Mouse (Mus musculus): Measurements from ENCODE around the gene 2610001J05Rik. TPM values are rescaled to one million over a fixed set of nuclear protein-coding genes. Genes with fewer than 3 reads are reported as not detected.
A peak's percentile ranks its signal among the peaks of the same experiment; 100 is the strongest.
"Not testable (repeated sequence)": the region's sequence is repeated elsewhere in the genome, so short reads cannot be mapped to it uniquely, and the experiment has no call there.

2610001J05Rik gene
- polyA plus RNA-seq, 1 experiment from 2014 or later, result 109 TPM

GRCm38 (mm10) chr6:13854230-13854629 lies 17.1 kb downstream of the 2610001J05Rik start:
- H3K27me3 ChIP-seq (ENCODE audit: low read depth, poor library complexity, severe bottlenecking), result no peaks in the 10 kb centered on the region
- no peaks in the 10 kb centered on the region for H3K4me1 ChIP-seq
- H3K36me3 ChIP-seq, result no peaks in the 10 kb centered on the region
- H3K9me3 ChIP-seq (replicated peaks), result no peaks in the 10 kb centered on the region
- DNase-seq (ENCODE audit: low spot score), result no peak
- H3K4me3 ChIP-seq, result peak overlapping the region; percentile 14; the same call in 1 of the 2 replicates
- H3K27ac ChIP-seq (replicated peaks), result no peak overlapping the region
- 25% methylated on average over 11 of the region's 11 CpGs for WGBS

- 72% methylated on average over 4 of the region's 4 CpGs for WGBS
Observed at GRCm38 (mm10) chr6:13853244-13853643, 18.1 kb downstream of the 2610001J05Rik start.

GRCm38 (mm10) chr6:13846031-13846430 lies 25.3 kb downstream of the 2610001J05Rik start:
- not testable (repeated sequence) for H3K9me3 ChIP-seq (replicated peaks); H3K27ac ChIP-seq (replicated peaks); H3K36me3 ChIP-seq; H3K4me3 ChIP-seq; H3K4me1 ChIP-seq; DNase-seq (ENCODE audit: low spot score); H3K27me3 ChIP-seq (ENCODE audit: low read depth, poor library complexity, severe bottlenecking)
- 89% methylated on average over 1 of the region's 1 CpGs for WGBS

More at GRCm38 (mm10) chr6:13853244-13853643, 18.1 kb downstream of the 2610001J05Rik start:
- no peaks in the 10 kb centered on the region for H3K9me3 ChIP-seq (replicated peaks)
- no peaks in the 10 kb centered on the region for H3K4me1 ChIP-seq
- no peak overlapping the region for H3K4me3 ChIP-seq
- no peaks in the 10 kb centered on the region for H3K36me3 ChIP-seq
- no peaks in the 10 kb centered on the region for H3K27me3 ChIP-seq (ENCODE audit: low read depth, poor library complexity, severe bottlenecking)
- H3K27ac ChIP-seq (replicated peaks), result no peak overlapping the region
- no peak for DNase-seq (ENCODE audit: low spot score)

GRCm38 (mm10) chr6:13839345-13840054 lies 31.8 kb downstream of the 2610001J05Rik start, which contains the start of gene Gpr85:
TSS of gene Gpr85 (minus strand) at chr6:13839942.
- Histone ChIP-seq H3K27ac (replicated peaks) (peak within 1 kb of the TSS; percentile 91), H3K4me3 (peak within 1 kb of the TSS; percentile 60), H3K27me3 (ENCODE audit: low read depth, poor library complexity, severe bottlenecking) (peaks cover 12% of the 10 kb centered on the region; the same call in 1 of the 2 replicates), H3K4me1 (peaks cover 28% of the 10 kb centered on the region), H3K36me3 (no peaks in the 10 kb centered on the region), H3K9me3 (replicated peaks) (no peaks in the 10 kb centered on the region)
- 50% methylated on average over 18 of the region's 18 CpGs for WGBS
- DNase-seq (ENCODE audit: low spot score), result peak; percentile 22

- peaks cover 28% of the 10 kb centered on the region for H3K4me1 ChIP-seq
- peaks cover 12% of the 10 kb centered on the region; the same call in 1 of the 2 replicates for H3K27me3 ChIP-seq (ENCODE audit: low read depth, poor library complexity, severe bottlenecking)
- DNase-seq (ENCODE audit: low spot score), result peak; percentile 84
- under 1% methylated on average over 41 of the region's 41 CpGs for WGBS
- peak overlapping the region; percentile 91 for H3K27ac ChIP-seq (replicated peaks)
- H3K9me3 ChIP-seq (replicated peaks), result no peaks in the 10 kb centered on the region
- peak overlapping the region; percentile 60 for H3K4me3 ChIP-seq
- H3K36me3 ChIP-seq, result no peaks in the 10 kb centered on the region
Observed at GRCm38 (mm10) chr6:13838677-13839344, 32.5 kb downstream of the 2610001J05Rik start.

GRCm38 (mm10) chr6:13837916-13838676 lies 33.2 kb downstream of the 2610001J05Rik start:
- H3K27me3 ChIP-seq (ENCODE audit: low read depth, poor library complexity, severe bottlenecking), result peaks cover 12% of the 10 kb centered on the region; the same call in 1 of the 2 replicates
- no peaks in the 10 kb centered on the region for H3K9me3 ChIP-seq (replicated peaks)
- no peaks in the 10 kb centered on the region for H3K36me3 ChIP-seq
- DNase-seq (ENCODE audit: low spot score), result peak; percentile 36
- peak overlapping the region; percentile 91 for H3K27ac ChIP-seq (replicated peaks)
- 2% methylated on average over 19 of the region's 19 CpGs for WGBS
- H3K4me1 ChIP-seq, result peaks cover 28% of the 10 kb centered on the region
- peak overlapping the region; percentile 60 for H3K4me3 ChIP-seq

- Histone ChIP-seq H3K9me3 (replicated peaks) (no peaks in the 10 kb centered on the region), H3K27ac (replicated peaks) (no peak overlapping the region; the same call in 1 of the 2 replicates), H3K4me1 (peaks cover 28% of the 10 kb centered on the region), H3K27me3 (ENCODE audit: low read depth, poor library complexity, severe bottlenecking) (peaks cover 12% of the 10 kb centered on the region; the same call in 1 of the 2 replicates), H3K36me3 (no peaks in the 10 kb centered on the region), H3K4me3 (peak overlapping the region; percentile 60)
- WGBS, result 80% methylated on average over 3 of the region's 3 CpGs
- no peak for DNase-seq (ENCODE audit: low spot score)
Observed at GRCm38 (mm10) chr6:13836967-13837570, 34.2 kb downstream of the 2610001J05Rik start.

- H3K9me3 ChIP-seq (replicated peaks), result no peaks in the 10 kb centered on the region
- H3K4me3 ChIP-seq, result peak overlapping the region; percentile 29; the same call in 1 of the 2 replicates
- peaks cover 28% of the 10 kb centered on the region for H3K4me1 ChIP-seq
- peaks cover 12% of the 10 kb centered on the region; the same call in 1 of the 2 replicates for H3K27me3 ChIP-seq (ENCODE audit: low read depth, poor library complexity, severe bottlenecking)
- WGBS, result 51% methylated on average over 17 of the region's 17 CpGs
- no peaks in the 10 kb centered on the region for H3K36me3 ChIP-seq
- peak overlapping the region; percentile 65 for H3K27ac ChIP-seq (replicated peaks)
- peak; percentile 23 for DNase-seq (ENCODE audit: low spot score)
Observed at GRCm38 (mm10) chr6:13835720-13836665, 35.3 kb downstream of the 2610001J05Rik start.

GRCm38 (mm10) chr6:13832770-13833169 lies 38.5 kb downstream of the 2610001J05Rik start:
- Histone ChIP-seq H3K27me3 (ENCODE audit: low read depth, poor library complexity, severe bottlenecking) (peaks cover 12% of the 10 kb centered on the region; the same call in 1 of the 2 replicates), H3K4me3 (no peak overlapping the region), H3K4me1 (peaks cover 23% of the 10 kb centered on the region), H3K27ac (replicated peaks) (no peak overlapping the region), H3K36me3 (no peaks in the 10 kb centered on the region), H3K9me3 (replicated peaks) (no peaks in the 10 kb centered on the region)
- no peak for DNase-seq (ENCODE audit: low spot score)
- 66% methylated on average over 2 of the region's 2 CpGs for WGBS

- Histone ChIP-seq H3K4me1 (no peaks in the 10 kb centered on the region), H3K27ac (replicated peaks) (no peak overlapping the region), H3K27me3 (ENCODE audit: low read depth, poor library complexity, severe bottlenecking) (no peaks in the 10 kb centered on the region), H3K4me3 (no peak overlapping the region), H3K9me3 (replicated peaks) (no peaks in the 10 kb centered on the region), H3K36me3 (no peaks in the 10 kb centered on the region)
- DNase-seq (ENCODE audit: low spot score), result no peak
- 78% methylated on average over 1 of the region's 1 CpGs for WGBS
Observed at GRCm38 (mm10) chr6:13828877-13829276, 42.4 kb downstream of the 2610001J05Rik start.

All from midbrain, embryonic 10.5 days (tissue).